Mouse (Mus musculus) limb, embryonic 15.5 days (tissue): ENCODE data around the gene Scyl1. TPM values are rescaled to one million over a fixed set of nuclear protein-coding genes. Genes with fewer than 3 reads are reported as not detected.

ENCODE experiments used
- ATAC-seq: fragments of 200-750 bp; cut with Nextera tagmentation; 2 replicates; pipeline ENCODE4 v1.8.0; 2017; ENCODE audit warnings: low read depth, moderate TSS enrichment; ENCODE audit not compliant: insufficient number of reproducible peaks, low FRiP score, low TSS enrichment
- H3K27ac ChIP-seq: fragments of 300-500 bp; sonication (generic); 2 replicates; pipeline ENCODE4 v1.5.1; 2015; ENCODE audit warnings: moderate library complexity, mild to moderate bottlenecking, inconsistent platforms
- H3K27me3 ChIP-seq: fragments of 300-500 bp; sonication (generic); 2 replicates; pipeline ENCODE4 v1.6.1; 2015; ENCODE audit warnings: inconsistent platforms
- H3K36me3 ChIP-seq: fragments of 300-500 bp; sonication (generic); 2 replicates; pipeline ENCODE4 v1.6.1; 2015; ENCODE audit warnings: inconsistent platforms
- H3K4me1 ChIP-seq: fragments of 300-500 bp; sonication (generic); 2 replicates; pipeline ENCODE4 v1.6.1; 2015; ENCODE audit warnings: inconsistent platforms
- H3K4me2 ChIP-seq: fragments of 300-500 bp; sonication (generic); 2 replicates; pipeline ENCODE4 v1.6.1; 2015; ENCODE audit warnings: mild to moderate bottlenecking, inconsistent platforms
- H3K4me3 ChIP-seq: fragments of 300-500 bp; sonication (generic); 2 replicates; pipeline ENCODE4 v1.5.1; 2015; ENCODE audit warnings: mild to moderate bottlenecking, inconsistent platforms
- H3K9ac ChIP-seq: fragments of 300-500 bp; sonication (generic); 2 replicates; pipeline ENCODE4 v1.6.1; 2015; ENCODE audit warnings: inconsistent platforms
- H3K9me3 ChIP-seq: fragments of 300-500 bp; sonication (generic); 2 replicates; pipeline ENCODE4 v1.6.1; 2016; ENCODE audit warnings: inconsistent platforms
- WGBS: fragments of 180-500 bp; shearing (Covaris S2); methylation state at CpG from one replicate; pipeline ENCODE4 v1.1.7; 2015; 5-methylcytosine and 5-hydroxymethylcytosine counted together
- polyA plus RNA-seq: library from polyadenylated mRNA; unstranded; fragments of >200 nt; fragmentation: Nextera tagmentation; extraction: Ambion mirVana; gene quantifications from 2 replicates; pipeline ENCODE4 v1.2.1, GENCODE M21; 2015

Scyl1 gene
- polyA plus RNA-seq, 1 experiment from 2014 or later: 81.6 TPM

DNA sequence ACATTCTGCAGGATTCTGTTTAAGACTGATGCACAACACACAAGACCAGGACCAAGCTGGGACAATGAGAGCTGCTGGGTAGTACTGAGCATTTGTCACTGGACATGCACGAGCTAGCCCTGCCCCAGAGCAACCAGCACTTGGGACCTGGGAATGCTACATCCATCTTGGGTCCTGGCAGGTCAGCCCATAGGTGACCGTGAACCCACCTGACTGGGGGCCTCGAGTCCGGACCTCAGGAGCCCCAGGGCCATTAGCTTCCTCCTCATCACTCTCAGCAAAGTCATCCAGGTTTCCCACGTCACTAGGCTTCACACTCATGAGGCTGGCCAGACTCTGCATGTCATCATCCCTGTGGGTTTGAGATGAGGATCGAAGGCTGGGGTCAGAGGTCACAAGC is 50.0 kb downstream of the Scyl1 start:
- no peak for ATAC-seq
- Histone ChIP-seq H3K9me3 (no peaks in the 10 kb centered on the region), H3K36me3 (peaks cover 75% of the 10 kb centered on the region), H3K4me1 (peaks cover 31% of the 10 kb centered on the region), H3K9ac (no peak overlapping the region), H3K27ac (no peak overlapping the region), H3K4me2 (no peak overlapping the region), H3K27me3 (no peaks in the 10 kb centered on the region), H3K4me3 (no peak overlapping the region)
- 93% methylated on average over 6 of the region's 6 CpGs for WGBS

DNA sequence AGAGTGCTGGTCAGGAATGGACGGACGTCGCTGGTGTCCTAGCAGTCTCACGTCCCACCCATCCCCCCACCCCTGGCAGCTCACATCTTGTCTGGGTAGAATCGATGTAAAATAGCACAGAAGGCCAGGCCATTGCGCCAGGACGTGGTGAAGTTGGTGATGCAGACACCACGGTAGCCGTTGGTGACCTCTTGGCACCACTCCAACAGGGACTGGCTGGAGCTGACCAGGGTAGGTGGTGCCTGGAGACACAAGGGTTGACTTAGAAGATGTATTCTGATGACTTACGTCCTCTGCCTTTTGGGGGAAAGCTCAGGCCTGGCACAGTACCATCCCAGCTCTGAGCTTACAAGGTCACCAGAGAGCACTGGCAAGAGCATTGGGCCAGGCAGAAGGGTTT is 54.3 kb downstream of the Scyl1 start:
- H3K4me3 ChIP-seq: no peak overlapping the region
- WGBS: 62% methylated on average over 10 of the region's 10 CpGs
- H3K9me3 ChIP-seq: no peaks in the 10 kb centered on the region
- no peak for ATAC-seq
- H3K27ac ChIP-seq: no peak overlapping the region
- H3K4me1 ChIP-seq: peaks cover 38% of the 10 kb centered on the region
- no peak overlapping the region for H3K4me2 ChIP-seq
- no peaks in the 10 kb centered on the region for H3K27me3 ChIP-seq
- H3K36me3 ChIP-seq: peaks cover 74% of the 10 kb centered on the region
- no peak overlapping the region for H3K9ac ChIP-seq

DNA sequence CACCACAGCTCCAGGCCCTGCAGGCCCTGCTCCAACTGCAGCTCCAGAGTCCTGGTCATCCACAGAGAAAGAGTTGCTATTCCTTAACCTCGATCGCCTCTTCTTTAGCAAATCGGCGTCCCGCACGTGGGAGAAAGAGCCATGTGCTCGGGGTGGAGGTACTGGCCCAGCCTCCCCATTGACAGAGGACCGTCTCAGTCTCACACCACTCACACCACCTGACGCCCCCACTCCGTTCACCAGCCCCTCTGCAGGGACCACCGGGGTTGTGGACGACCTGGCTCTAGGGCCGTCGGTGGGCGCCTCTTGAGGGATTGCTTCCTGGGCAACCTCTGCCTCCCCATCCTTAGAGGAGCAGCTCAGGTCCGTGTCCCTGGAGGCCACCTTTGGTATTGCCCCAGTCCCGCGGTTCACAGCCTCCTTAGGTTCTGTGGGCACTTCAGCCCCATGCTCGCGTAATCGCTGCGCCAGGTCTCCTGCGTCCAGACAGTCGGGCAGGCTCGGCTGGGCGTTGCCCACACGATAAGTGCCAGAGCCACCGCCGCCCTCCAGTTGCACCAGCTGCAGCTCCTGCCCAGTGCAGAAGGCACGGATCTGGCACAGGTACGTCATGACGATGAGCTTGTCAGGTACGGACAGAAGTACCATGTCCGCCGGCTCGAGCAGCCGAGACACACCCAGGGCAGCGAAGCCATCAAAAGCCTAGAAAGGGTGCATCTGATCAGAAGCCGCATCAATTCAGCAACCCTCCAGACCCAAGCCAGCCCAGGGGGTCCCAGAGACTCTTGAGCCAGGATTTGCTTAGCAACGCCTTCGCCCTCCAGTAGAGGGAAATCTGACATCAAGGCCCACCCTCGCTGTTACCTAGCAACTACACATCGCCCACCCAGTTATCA is 55.2 kb downstream of the Scyl1 start:
- Histone ChIP-seq H3K4me3 (no peak overlapping the region), H3K27me3 (no peaks in the 10 kb centered on the region), H3K27ac (no peak overlapping the region), H3K9ac (0 out of 2 replicates have a peak overlapping the region, but pooled peaks have one; percentile 10), H3K36me3 (peaks cover 70% of the 10 kb centered on the region), H3K4me1 (peaks cover 41% of the 10 kb centered on the region), H3K9me3 (no peaks in the 10 kb centered on the region), H3K4me2 (no peak overlapping the region)
- 33% methylated on average over 43 of the region's 43 CpGs for WGBS
- no peak for ATAC-seq

DNA sequence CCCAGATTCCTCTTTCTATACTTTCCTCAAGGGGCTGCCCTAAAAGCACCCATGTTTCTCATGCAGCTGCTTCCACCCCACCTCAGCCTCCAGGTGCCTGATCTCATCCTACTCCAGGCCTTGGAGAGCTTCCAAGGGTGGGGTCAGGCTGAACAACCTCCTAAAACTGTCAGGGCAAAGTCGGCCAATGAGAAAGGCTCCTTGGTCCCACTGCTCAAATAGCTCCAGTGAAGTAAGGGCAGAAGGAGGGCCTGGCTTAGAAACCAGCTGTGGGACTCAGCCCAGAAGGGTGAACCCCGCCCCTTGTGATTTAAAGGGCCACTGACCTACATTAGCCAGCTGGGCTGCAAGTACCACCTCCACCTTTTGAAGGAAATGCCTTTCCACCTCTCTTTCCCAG is 57.5 kb downstream of the Scyl1 start:
- H3K27me3 ChIP-seq: no peaks in the 10 kb centered on the region
- H3K9ac ChIP-seq: no peak overlapping the region
- ATAC-seq: peak; percentile 64; the same call in 1 of the 2 replicates
- WGBS: 0% methylated on average over 2 of the region's 2 CpGs
- no peaks in the 10 kb centered on the region for H3K9me3 ChIP-seq
- peaks cover 41% of the 10 kb centered on the region for H3K4me1 ChIP-seq
- H3K36me3 ChIP-seq: peaks cover 67% of the 10 kb centered on the region
- peak overlapping the region; percentile 75 for H3K27ac ChIP-seq
- H3K4me3 ChIP-seq: no peak overlapping the region
- H3K4me2 ChIP-seq: peak overlapping the region; percentile 14

DNA sequence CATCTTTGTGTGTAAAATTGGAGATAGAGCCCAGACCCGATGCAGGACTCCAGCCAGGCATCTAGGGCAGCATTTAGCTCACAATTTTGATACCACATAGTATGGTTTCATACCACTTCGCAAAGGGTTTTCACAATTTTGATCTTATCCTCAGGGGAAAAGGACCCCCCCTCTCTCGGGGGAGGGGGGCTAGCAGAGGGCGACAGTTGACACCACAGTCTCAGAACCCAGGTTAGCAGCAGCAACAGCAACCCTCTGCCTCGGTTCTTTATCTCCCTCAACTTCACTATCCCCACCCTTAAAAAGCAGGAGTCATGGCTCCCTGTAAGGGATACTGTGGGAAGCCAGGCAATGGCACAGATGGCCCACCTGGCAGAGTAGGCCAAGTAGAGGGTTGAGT is 58.0 kb downstream of the Scyl1 start:
- no peak overlapping the region for H3K4me3 ChIP-seq
- peak overlapping the region; percentile 14 for H3K4me2 ChIP-seq
- H3K9me3 ChIP-seq: no peaks in the 10 kb centered on the region
- peaks cover 41% of the 10 kb centered on the region for H3K4me1 ChIP-seq
- WGBS: 67% methylated on average over 5 of the region's 5 CpGs
- peaks cover 67% of the 10 kb centered on the region for H3K36me3 ChIP-seq
- no peaks in the 10 kb centered on the region for H3K27me3 ChIP-seq
- 0 out of 2 replicates have a peak, but pooled peaks have one; percentile 6 for ATAC-seq
- H3K9ac ChIP-seq: no peak overlapping the region
- H3K27ac ChIP-seq: peak overlapping the region; percentile 75

DNA sequence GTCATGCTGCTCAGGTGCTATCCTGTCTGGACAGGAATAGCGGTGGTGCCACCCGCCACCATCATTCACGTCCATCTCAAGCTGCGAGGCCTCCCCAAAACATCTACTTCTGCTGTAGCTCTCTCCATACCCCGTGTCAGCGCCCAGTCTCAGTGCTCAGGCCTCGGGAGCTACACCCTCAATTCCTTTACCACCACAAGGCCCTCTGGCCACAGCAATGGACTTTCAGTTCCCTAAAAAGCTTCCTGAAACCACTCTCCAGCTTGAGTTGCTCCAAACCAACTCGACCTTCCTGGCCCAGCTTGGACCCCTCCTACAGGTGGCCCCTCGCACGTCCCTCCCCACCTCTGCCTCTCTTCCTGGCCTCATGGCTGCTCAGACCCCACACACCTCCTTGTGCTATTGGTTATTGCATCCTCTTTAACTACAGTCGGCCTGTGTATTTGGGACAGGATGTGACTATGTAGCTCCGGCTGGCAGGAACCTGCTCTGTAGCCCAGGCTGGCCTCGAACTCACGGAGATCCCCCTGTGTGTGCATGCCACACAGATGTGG is 59.2 kb downstream of the Scyl1 start:
- peaks cover 67% of the 10 kb centered on the region for H3K36me3 ChIP-seq

DNA sequence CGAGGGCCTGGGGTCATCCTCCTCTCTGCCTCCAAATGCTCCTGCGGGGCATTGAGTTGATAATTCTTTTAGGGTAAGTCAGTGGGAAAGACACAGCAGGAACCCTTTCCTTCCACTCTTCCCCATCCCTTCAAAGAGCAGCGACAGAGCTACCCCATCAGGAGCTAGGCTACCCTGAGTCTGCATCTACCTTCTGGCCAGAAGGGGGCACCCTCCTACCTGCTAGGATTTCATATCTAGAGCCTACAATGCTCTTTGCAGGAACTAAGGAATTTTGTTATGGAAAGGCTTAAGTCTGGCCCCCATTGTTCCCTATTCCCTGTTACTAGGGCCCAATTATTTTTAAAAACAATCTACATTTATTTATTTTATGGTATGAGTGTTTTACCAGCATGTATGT is 60.0 kb downstream of the Scyl1 start:
- no peaks in the 10 kb centered on the region for H3K9me3 ChIP-seq
- H3K4me1 ChIP-seq: peaks cover 35% of the 10 kb centered on the region
- no peak overlapping the region for H3K4me3 ChIP-seq
- H3K4me2 ChIP-seq: no peak overlapping the region
- H3K9ac ChIP-seq: no peak overlapping the region
- H3K36me3 ChIP-seq: peaks cover 71% of the 10 kb centered on the region
- 21% methylated on average over 3 of the region's 3 CpGs for WGBS
- no peak overlapping the region for H3K27ac ChIP-seq
- H3K27me3 ChIP-seq: no peaks in the 10 kb centered on the region
- ATAC-seq: no peak

More for the DNA sequence above, 59.2 kb downstream of the Scyl1 start:
- 90% methylated on average over 14 of the region's 14 CpGs for WGBS
- no peak overlapping the region for H3K4me3 ChIP-seq
- H3K4me1 ChIP-seq: peaks cover 40% of the 10 kb centered on the region
- H3K27ac ChIP-seq: no peak overlapping the region
- no peak overlapping the region for H3K4me2 ChIP-seq
- no peak overlapping the region for H3K9ac ChIP-seq
- ATAC-seq: no peak
- no peaks in the 10 kb centered on the region for H3K9me3 ChIP-seq
- H3K27me3 ChIP-seq: no peaks in the 10 kb centered on the region

DNA sequence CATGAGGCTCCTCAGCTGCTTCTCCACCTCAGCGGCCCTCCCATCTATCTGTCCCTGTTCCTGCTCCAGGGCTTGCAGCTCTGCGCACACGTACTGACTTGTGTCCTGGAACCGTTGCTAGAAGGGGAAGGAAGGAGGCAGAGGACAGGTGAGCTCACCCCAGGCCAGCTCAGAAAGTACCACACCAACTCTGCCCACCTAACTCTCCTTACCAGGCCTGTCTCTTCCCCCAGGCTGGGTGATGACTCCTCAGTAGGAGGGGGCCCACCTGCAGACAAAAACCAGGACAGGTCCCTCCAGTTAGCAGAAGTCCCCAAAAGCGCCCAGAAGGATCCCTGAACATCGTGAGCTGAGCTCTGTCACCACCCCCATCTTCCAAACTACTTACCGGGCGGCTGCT is 60.6 kb downstream of the Scyl1 start:
- 84% methylated on average over 8 of the region's 8 CpGs for WGBS
- Histone ChIP-seq H3K9ac (no peak overlapping the region), H3K9me3 (no peaks in the 10 kb centered on the region), H3K4me3 (no peak overlapping the region), H3K4me1 (peaks cover 36% of the 10 kb centered on the region), H3K27ac (no peak overlapping the region), H3K4me2 (no peak overlapping the region), H3K36me3 (peaks cover 71% of the 10 kb centered on the region), H3K27me3 (no peaks in the 10 kb centered on the region)
- ATAC-seq: no peak

DNA sequence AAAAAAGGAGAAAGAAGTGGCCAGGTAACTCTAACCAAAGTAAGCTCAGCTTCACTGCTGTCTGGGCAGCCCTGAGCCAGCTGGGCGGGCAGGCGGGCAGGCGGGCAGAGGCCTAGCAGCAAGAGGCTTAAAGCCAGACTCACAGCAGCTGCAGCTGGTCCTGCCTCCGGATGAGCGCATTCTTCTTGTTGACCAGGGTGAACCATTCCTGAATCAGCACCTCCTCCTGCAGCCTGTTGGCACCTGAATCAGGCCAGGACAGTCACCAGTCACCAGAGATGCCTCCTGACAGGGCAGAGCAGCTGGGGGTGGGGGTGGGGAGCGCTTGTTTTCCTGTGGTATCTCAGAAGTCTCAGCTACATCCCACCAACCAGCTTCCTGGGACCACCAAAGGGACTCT is 61.2 kb downstream of the Scyl1 start:
- no peak overlapping the region for H3K4me2 ChIP-seq
- no peak overlapping the region for H3K9ac ChIP-seq
- peaks cover 66% of the 10 kb centered on the region for H3K36me3 ChIP-seq
- no peaks in the 10 kb centered on the region for H3K27me3 ChIP-seq
- no peak overlapping the region for H3K4me3 ChIP-seq
- H3K4me1 ChIP-seq: peaks cover 39% of the 10 kb centered on the region
- no peak for ATAC-seq
- no peak overlapping the region for H3K27ac ChIP-seq
- WGBS: 91% methylated on average over 6 of the region's 6 CpGs
- no peaks in the 10 kb centered on the region for H3K9me3 ChIP-seq

Other genes with a start within 250 kb of the Scyl1 start
- 30.1 and 30.3 TPM in 2 replicates for gene Ovol1, start 210.8 kb downstream of the Scyl1 start, polyA plus RNA-seq
- 4.3 and 4.4 TPM in 2 replicates for gene Ap5b1, start 203.4 kb downstream of the Scyl1 start, polyA plus RNA-seq
- gene Rnaseh2c, start 169.5 kb downstream of the Scyl1 start, polyA plus RNA-seq: 115 and 116 TPM in 2 replicates
- gene Kat5, start 161.2 kb downstream of the Scyl1 start, polyA plus RNA-seq: 43.3 and 48.7 TPM in 2 replicates
- gene Rela, start 133.9 kb downstream of the Scyl1 start, polyA plus RNA-seq: 57.3 and 62.0 TPM in 2 replicates
- gene Sipa1, start 107.7 kb downstream of the Scyl1 start, polyA plus RNA-seq: 31.1 and 31.2 TPM in 2 replicates
- gene Map3k11, start 82.7 kb downstream of the Scyl1 start, polyA plus RNA-seq: 22.7 and 24.9 TPM in 2 replicates
- 18.5 and 20.9 TPM in 2 replicates for gene Pcnx3, start 82.5 kb downstream of the Scyl1 start, polyA plus RNA-seq
- gene Kcnk7, start 67.1 kb downstream of the Scyl1 start, polyA plus RNA-seq: 3.1 and 4.4 TPM in 2 replicates
- gene Ehbp1l1, start 45.1 kb downstream of the Scyl1 start, polyA plus RNA-seq: 28.9 and 48.5 TPM in 2 replicates
- gene Fam89b, start 41.8 kb downstream of the Scyl1 start, polyA plus RNA-seq: 101 and 107 TPM in 2 replicates
- 59.4 and 64.3 TPM in 2 replicates for gene Ltbp3, start 30.5 kb downstream of the Scyl1 start, polyA plus RNA-seq
- gene Frmd8, start 103.9 kb upstream of the Scyl1 start, polyA plus RNA-seq: 28.4 and 31.3 TPM in 2 replicates
- 3.4 and 5.2 TPM in 2 replicates for gene Slc25a45, start 106.4 kb upstream of the Scyl1 start, polyA plus RNA-seq
- 3.1 TPM in 2 replicates for gene Tigd3, start 122.7 kb upstream of the Scyl1 start, polyA plus RNA-seq
- gene Dpf2, start 141.6 kb upstream of the Scyl1 start, polyA plus RNA-seq: 117 and 125 TPM in 2 replicates
- gene Cdc42ep2, start 153.4 kb upstream of the Scyl1 start, polyA plus RNA-seq: 9.2 and 12.6 TPM in 2 replicates
- gene Pola2, start 192.8 kb upstream of the Scyl1 start, polyA plus RNA-seq: 56.9 and 61.0 TPM in 2 replicates
- gene Slc22a20, start 214.7 kb upstream of the Scyl1 start, polyA plus RNA-seq: not detected in 2 replicates
- 21.1 and 26.0 TPM in 2 replicates for gene Capn1, start 244.5 kb upstream of the Scyl1 start, polyA plus RNA-seq